Mouse (Mus musculus) right cerebral cortex, postnatal 4 days (tissue): ENCODE data around the gene Aspg.

Source experiments
- DNase-seq: peaks from one replicate; pipeline ENCODE4 v3.0.0-alpha.2; 2022

The Aspg gene

GRCm38 (mm10) chr12:112106541-112106971 lies at the start of gene Aspg:
Gene Aspg, plus strand, starts transcription at chr12:112106679.
- DNase-seq = no peak

GRCm38 (mm10) chr12:112077651-112078050 lies 28.8 kb upstream of the Aspg start:
- peak; percentile 77 for DNase-seq

- DNase-seq = no peak
Measured at GRCm38 (mm10) chr12:112079911-112080310, 26.6 kb upstream of the Aspg start.

- no peak for DNase-seq
Measured at GRCm38 (mm10) chr12:112080911-112081310, 25.6 kb upstream of the Aspg start.

- no peak for DNase-seq
Measured at GRCm38 (mm10) chr12:112082241-112082640, 24.2 kb upstream of the Aspg start.

GRCm38 (mm10) chr12:112086250-112086649 lies 20.2 kb upstream of the Aspg start:
- no peak for DNase-seq

GRCm38 (mm10) chr12:112086726-112087125 lies 19.8 kb upstream of the Aspg start:
- DNase-seq = no peak

- DNase-seq = no peak
Measured at GRCm38 (mm10) chr12:112088609-112089324, 17.7 kb upstream of the Aspg start.

- peak; percentile 61 for DNase-seq
Measured at GRCm38 (mm10) chr12:112091054-112091453, 15.4 kb upstream of the Aspg start.

- DNase-seq = no peak
Measured at GRCm38 (mm10) chr12:112094261-112094880, 12.1 kb upstream of the Aspg start.

- DNase-seq = no peak
Measured at GRCm38 (mm10) chr12:112096051-112096732, 10.3 kb upstream of the Aspg start.

GRCm38 (mm10) chr12:112096733-112097117 lies 9.8 kb upstream of the Aspg start:
- no peak for DNase-seq

- no peak for DNase-seq
Measured at GRCm38 (mm10) chr12:112100106-112100505, 6.4 kb upstream of the Aspg start.

- DNase-seq = no peak
Measured at GRCm38 (mm10) chr12:112101045-112101444, 5.4 kb upstream of the Aspg start.

- DNase-seq = no peak
Measured at GRCm38 (mm10) chr12:112103179-112103578, 3.3 kb upstream of the Aspg start.

- no peak for DNase-seq
Measured at GRCm38 (mm10) chr12:112104890-112105289, 1.6 kb upstream of the Aspg start.

GRCm38 (mm10) chr12:112107685-112108084 lies 1.2 kb downstream of the Aspg start:
- no peak for DNase-seq

GRCm38 (mm10) chr12:112108696-112109445 lies 2.4 kb downstream of the Aspg start:
- DNase-seq = no peak

GRCm38 (mm10) chr12:112109701-112110100 lies 3.2 kb downstream of the Aspg start:
- DNase-seq = no peak

- no peak for DNase-seq
Measured at GRCm38 (mm10) chr12:112111323-112111722, 4.8 kb downstream of the Aspg start.

- DNase-seq = no peak
Measured at GRCm38 (mm10) chr12:112112235-112112634, 5.8 kb downstream of the Aspg start.

GRCm38 (mm10) chr12:112112686-112113396 lies 6.4 kb downstream of the Aspg start:
- DNase-seq = no peak

GRCm38 (mm10) chr12:112113710-112114109 lies 7.2 kb downstream of the Aspg start:
- peak; percentile 81 for DNase-seq
